Mouse (Mus musculus): ENCODE data around the gene Baz2a. TPM values are rescaled to one million over a fixed set of nuclear protein-coding genes. Genes with fewer than 3 reads are reported as not detected.
A peak's percentile ranks its signal among the peaks of the same experiment; 100 is the strongest.
"Not testable (repeated sequence)": the region's sequence is repeated elsewhere in the genome, so short reads cannot be mapped to it uniquely, and the experiment has no call there.

Baz2a gene
- polyA plus RNA-seq, 1 experiment, result 39.0 TPM

- H3K27me3 ChIP-seq (ENCODE audit: control insufficient read depth, insufficient read depth, low read length), result no peaks in the 10 kb centered on the region
- H3K4me1 ChIP-seq (ENCODE audit: control insufficient read depth, insufficient read depth, insufficient read length), result no peaks in the 10 kb centered on the region
- WGBS, result 91% methylated on average over 5 of the region's 5 CpGs
- DNase-seq (ENCODE audit: low read depth in 1 of 2, low spot score in 2 of 2), result no peak
- H3K27ac ChIP-seq (ENCODE audit: insufficient read depth, low read length), result no peak overlapping the region
- peaks cover 6% of the 10 kb centered on the region for H3K36me3 ChIP-seq (ENCODE audit: control insufficient read depth, insufficient read depth, low read length)
- H3K4me3 ChIP-seq (ENCODE audit: extremely low read depth, insufficient read depth, insufficient read length), result no peak overlapping the region
- TF ChIP-seq CTCF (IDR thresholded peaks at IDR 0.05; ENCODE audit: extremely low read depth, insufficient read depth, insufficient read length, insufficient replicate concordance), result no peak
- no peak for TF ChIP-seq POLR2A (IDR thresholded peaks at IDR 0.05; ENCODE audit: low read depth, low read length)
Observed at GRCm38 (mm10) chr10:128148789-128149365, 57.5 kb downstream of the Baz2a start.

DNA sequence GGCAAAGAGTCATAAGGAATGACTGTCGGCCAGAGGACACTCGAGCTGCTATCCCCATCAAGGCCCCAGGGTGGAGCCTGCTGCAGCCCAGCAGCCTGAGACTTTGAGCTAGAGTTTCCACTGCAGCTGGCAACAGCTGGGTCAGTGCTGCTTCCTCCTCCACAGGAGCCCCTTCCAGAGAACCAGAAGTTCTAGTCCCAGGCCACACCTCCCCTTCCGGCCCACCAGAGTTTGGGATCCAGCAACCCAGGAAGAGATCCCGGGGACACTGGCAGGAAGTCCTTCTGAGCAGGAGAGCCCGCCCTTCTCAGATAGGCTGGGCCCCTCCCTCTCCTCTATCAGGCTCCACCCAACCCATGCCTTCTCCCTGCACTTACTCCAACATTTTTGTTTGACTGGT, 58.2 kb downstream of the Baz2a start:
- peak in 1 of 2 experiments; percentile 23 for DNase-seq (ENCODE audit: low read depth in 1 of 2, low spot score in 2 of 2)
- H3K36me3 ChIP-seq (ENCODE audit: control insufficient read depth, insufficient read depth, low read length), result peaks cover 5% of the 10 kb centered on the region
- no peaks in the 10 kb centered on the region for H3K4me1 ChIP-seq (ENCODE audit: control insufficient read depth, insufficient read depth, insufficient read length)
- 0 out of 2 replicates have a peak overlapping the region, but pooled peaks have one; percentile 32 for H3K27ac ChIP-seq (ENCODE audit: insufficient read depth, low read length)
- WGBS, result 18% methylated on average over 5 of the region's 5 CpGs
- H3K4me3 ChIP-seq (ENCODE audit: extremely low read depth, insufficient read depth, insufficient read length), result no peak overlapping the region
- TF ChIP-seq CTCF (IDR thresholded peaks at IDR 0.05; ENCODE audit: extremely low read depth, insufficient read depth, insufficient read length, insufficient replicate concordance), result peak; percentile 26; the same call in 1 of the 2 replicates
- no peak for TF ChIP-seq POLR2A (IDR thresholded peaks at IDR 0.05; ENCODE audit: low read depth, low read length)
- H3K27me3 ChIP-seq (ENCODE audit: control insufficient read depth, insufficient read depth, low read length), result no peaks in the 10 kb centered on the region

- no peak overlapping the region for H3K4me3 ChIP-seq (ENCODE audit: extremely low read depth, insufficient read depth, insufficient read length)
- H3K36me3 ChIP-seq (ENCODE audit: control insufficient read depth, insufficient read depth, low read length), result peaks cover 5% of the 10 kb centered on the region
- no peak overlapping the region for H3K27ac ChIP-seq (ENCODE audit: insufficient read depth, low read length)
- H3K27me3 ChIP-seq (ENCODE audit: control insufficient read depth, insufficient read depth, low read length), result no peaks in the 10 kb centered on the region
- WGBS, result 93% methylated on average over 14 of the region's 14 CpGs
- DNase-seq (ENCODE audit: low read depth in 1 of 2, low spot score in 2 of 2), result no peak
- no peaks in the 10 kb centered on the region for H3K4me1 ChIP-seq (ENCODE audit: control insufficient read depth, insufficient read depth, insufficient read length)
- TF ChIP-seq CTCF (IDR thresholded peaks at IDR 0.05; ENCODE audit: extremely low read depth, insufficient read depth, insufficient read length, insufficient replicate concordance) (no peak), POLR2A (IDR thresholded peaks at IDR 0.05; ENCODE audit: low read depth, low read length) (no peak)
Observed at GRCm38 (mm10) chr10:128150941-128151340, 59.6 kb downstream of the Baz2a start.

DNA sequence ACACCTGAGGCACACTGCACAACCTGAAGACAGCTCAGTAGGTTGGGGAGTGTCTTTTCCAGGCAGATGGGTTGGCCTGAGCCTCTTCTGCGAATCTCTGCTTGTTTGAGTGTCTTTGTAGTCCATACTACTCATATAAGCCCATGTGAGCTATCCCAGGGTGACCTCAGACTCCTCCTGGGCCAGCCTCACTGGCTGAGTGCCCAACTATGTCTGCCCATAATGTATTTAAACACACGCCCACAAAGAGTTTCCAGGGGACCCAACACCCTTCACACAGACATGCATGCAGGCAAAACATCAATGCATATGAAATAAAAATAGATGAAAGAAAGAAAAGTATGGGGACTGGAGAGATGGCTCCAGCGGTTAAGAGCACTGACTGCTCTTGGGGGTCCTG, 62.6 kb downstream of the Baz2a start:
- peaks cover 2% of the 10 kb centered on the region; the same call in 1 of the 2 replicates for H3K36me3 ChIP-seq (ENCODE audit: control insufficient read depth, insufficient read depth, low read length)
- 80% methylated on average over 3 of the region's 3 CpGs for WGBS

DNA sequence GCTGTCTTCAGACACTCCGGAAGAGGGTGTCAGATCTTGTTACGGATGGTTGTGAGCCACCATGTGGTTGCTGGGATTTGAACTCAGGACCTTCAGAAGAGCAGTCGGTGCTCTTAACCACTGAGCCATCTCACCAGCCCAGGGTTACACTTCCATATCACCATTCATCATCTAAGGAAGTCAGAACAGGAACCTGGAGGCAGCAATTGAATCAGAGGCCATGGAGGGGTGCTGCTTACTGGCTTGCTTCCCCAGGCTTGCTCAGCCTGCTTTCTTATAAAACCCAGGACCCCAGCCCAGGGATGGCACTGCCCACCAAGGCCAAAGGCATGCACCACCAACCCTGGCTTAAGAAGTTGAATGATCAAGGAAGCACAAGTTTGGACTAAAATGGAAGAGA, 74.3 kb downstream of the Baz2a start:
- not testable (repeated sequence) for H3K4me1 ChIP-seq (ENCODE audit: control insufficient read depth, insufficient read depth, insufficient read length); DNase-seq (ENCODE audit: low read depth in 1 of 2, low spot score in 2 of 2); H3K27me3 ChIP-seq (ENCODE audit: control insufficient read depth, insufficient read depth, low read length); H3K27ac ChIP-seq (ENCODE audit: insufficient read depth, low read length); H3K36me3 ChIP-seq (ENCODE audit: control insufficient read depth, insufficient read depth, low read length); H3K4me3 ChIP-seq (ENCODE audit: extremely low read depth, insufficient read depth, insufficient read length)
- whole genome bisulfite sequencing, result 90% methylated on average over 3 of the region's 3 CpGs

More for the DNA sequence above, 62.6 kb downstream of the Baz2a start:
- H3K4me1 ChIP-seq (ENCODE audit: control insufficient read depth, insufficient read depth, insufficient read length), result no peaks in the 10 kb centered on the region
- TF ChIP-seq CTCF (IDR thresholded peaks at IDR 0.05; ENCODE audit: extremely low read depth, insufficient read depth, insufficient read length, insufficient replicate concordance), result no peak
- TF ChIP-seq POLR2A (IDR thresholded peaks at IDR 0.05; ENCODE audit: low read depth, low read length), result no peak
- no peak overlapping the region for H3K27ac ChIP-seq (ENCODE audit: insufficient read depth, low read length)
- no peak overlapping the region for H3K4me3 ChIP-seq (ENCODE audit: extremely low read depth, insufficient read depth, insufficient read length)
- H3K27me3 ChIP-seq (ENCODE audit: control insufficient read depth, insufficient read depth, low read length), result no peaks in the 10 kb centered on the region
- no peak for DNase-seq (ENCODE audit: low read depth in 1 of 2, low spot score in 2 of 2)

DNA sequence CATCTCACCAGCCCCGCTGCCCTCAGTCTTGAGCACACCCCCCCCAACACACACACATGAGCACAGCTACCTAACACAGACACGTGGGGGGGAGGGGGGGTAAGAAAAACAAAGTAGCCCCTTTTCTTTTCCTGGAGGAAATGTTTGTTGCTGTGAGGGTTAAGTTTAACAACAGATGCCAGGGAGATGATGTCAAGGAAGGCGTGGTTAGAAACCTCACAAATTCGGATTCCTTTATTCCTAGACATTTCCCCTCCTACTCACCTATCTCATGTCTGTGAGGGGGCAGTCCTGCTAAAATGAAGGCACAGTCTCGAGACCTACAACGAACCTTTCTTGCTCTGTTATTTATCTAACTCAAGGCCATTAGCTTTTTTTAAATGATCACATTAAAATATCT, 75.7 kb downstream of the Baz2a start:
- Histone ChIP-seq H3K4me3 (ENCODE audit: extremely low read depth, insufficient read depth, insufficient read length) (no peak overlapping the region), H3K4me1 (ENCODE audit: control insufficient read depth, insufficient read depth, insufficient read length) (no peaks in the 10 kb centered on the region), H3K27ac (ENCODE audit: insufficient read depth, low read length) (no peak overlapping the region), H3K27me3 (ENCODE audit: control insufficient read depth, insufficient read depth, low read length) (no peaks in the 10 kb centered on the region), H3K36me3 (ENCODE audit: control insufficient read depth, insufficient read depth, low read length) (no peaks in the 10 kb centered on the region)
- TF ChIP-seq CTCF (IDR thresholded peaks at IDR 0.05; ENCODE audit: extremely low read depth, insufficient read depth, insufficient read length, insufficient replicate concordance) (no peak), POLR2A (IDR thresholded peaks at IDR 0.05; ENCODE audit: low read depth, low read length) (no peak)
- no peak for DNase-seq (ENCODE audit: low read depth in 1 of 2, low spot score in 2 of 2)
- 61% methylated on average over 6 of the region's 6 CpGs for WGBS

GRCm38 (mm10) chr10:128171348-128171747, 80.0 kb downstream of the Baz2a start:
- 95% methylated on average over 9 of the region's 10 CpGs for WGBS
- H3K4me3 ChIP-seq (ENCODE audit: extremely low read depth, insufficient read depth, insufficient read length); H3K27me3 ChIP-seq (ENCODE audit: control insufficient read depth, insufficient read depth, low read length); H3K36me3 ChIP-seq (ENCODE audit: control insufficient read depth, insufficient read depth, low read length); H3K4me1 ChIP-seq (ENCODE audit: control insufficient read depth, insufficient read depth, insufficient read length); H3K27ac ChIP-seq (ENCODE audit: insufficient read depth, low read length); DNase-seq (ENCODE audit: low read depth in 1 of 2, low spot score in 2 of 2): not testable (repeated sequence)
